Mouse (Mus musculus): ENCODE results near the gene Pipox.

The Pipox gene

GRCm38 (mm10) chr11:77893787-77894718 is at the start of gene Pipox:
Pipox (minus strand) TSS chr11:77894096.
- peak; percentile 98 for DNase-seq

DNA sequence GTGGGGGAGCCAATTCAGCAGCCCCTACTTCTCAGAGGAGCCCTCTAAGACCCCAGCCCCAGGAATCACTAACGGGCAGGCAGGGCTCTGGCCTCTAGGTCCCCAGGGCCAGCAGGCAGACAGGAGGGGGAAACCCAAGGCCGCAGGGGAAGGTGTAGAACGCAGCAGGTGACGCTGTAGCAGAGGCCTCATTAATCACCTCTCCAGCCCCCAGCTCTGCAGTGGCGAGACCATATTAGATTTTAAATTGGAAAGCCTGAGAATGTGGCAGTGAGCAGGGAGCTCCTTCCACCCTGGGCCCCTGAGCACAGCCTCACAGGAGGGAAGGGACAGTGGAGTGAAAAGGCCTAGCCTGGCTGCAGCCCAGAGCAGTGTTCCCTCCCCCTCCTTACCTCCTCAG is 48.3 kb upstream of the Pipox start:
- no peak for DNase-seq

- peak; percentile 80 for DNase-seq
Observed at GRCm38 (mm10) chr11:77937649-77938410, 43.9 kb upstream of the Pipox start.

- DNase-seq: no peak
Observed at GRCm38 (mm10) chr11:77936846-77937245, 43.0 kb upstream of the Pipox start.

DNA sequence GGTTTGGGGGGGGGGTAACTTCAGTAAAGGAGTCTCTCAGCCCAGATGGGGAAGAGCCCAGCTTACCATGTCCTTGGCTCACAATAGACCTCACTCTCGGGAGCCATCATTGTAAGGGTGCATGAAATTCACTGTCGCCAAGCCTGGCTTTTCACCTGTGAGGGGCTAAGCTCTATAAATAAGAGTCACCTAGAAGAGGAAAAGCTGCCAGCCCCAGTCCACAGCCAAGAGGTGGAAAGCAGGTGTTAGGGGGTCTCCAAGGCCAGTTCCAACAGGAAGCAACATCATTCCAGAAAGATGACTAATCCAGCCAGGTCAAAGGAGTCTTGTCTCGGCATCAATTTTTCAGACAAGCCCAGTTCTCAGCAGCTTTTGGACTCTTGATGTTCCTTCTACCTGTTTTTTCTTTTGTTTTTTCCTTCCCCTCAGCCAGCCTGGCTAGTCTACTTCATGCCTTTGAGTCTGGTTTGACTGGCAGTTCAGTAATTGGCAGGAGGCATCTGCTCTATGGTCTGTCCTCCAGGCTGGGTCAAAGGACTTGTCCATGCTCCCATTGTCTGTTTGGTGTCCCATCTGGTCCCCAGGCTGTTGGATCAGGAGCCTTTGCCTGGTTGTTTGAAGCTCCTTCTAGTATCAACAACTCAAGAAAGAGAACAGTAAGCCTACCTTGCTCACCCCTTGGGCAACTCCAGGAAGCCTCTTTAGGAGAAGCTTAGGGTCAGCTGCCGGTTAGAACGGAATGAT is 40.8 kb upstream of the Pipox start:
- DNase-seq: no peak

- DNase-seq: peak; percentile 89
Observed at GRCm38 (mm10) chr11:77934111-77934521, 40.2 kb upstream of the Pipox start.

GRCm38 (mm10) chr11:77932576-77932975 is 38.7 kb upstream of the Pipox start:
- DNase-seq: no peak

GRCm38 (mm10) chr11:77931541-77932433 is 37.9 kb upstream of the Pipox start:
- no peak for DNase-seq

DNA sequence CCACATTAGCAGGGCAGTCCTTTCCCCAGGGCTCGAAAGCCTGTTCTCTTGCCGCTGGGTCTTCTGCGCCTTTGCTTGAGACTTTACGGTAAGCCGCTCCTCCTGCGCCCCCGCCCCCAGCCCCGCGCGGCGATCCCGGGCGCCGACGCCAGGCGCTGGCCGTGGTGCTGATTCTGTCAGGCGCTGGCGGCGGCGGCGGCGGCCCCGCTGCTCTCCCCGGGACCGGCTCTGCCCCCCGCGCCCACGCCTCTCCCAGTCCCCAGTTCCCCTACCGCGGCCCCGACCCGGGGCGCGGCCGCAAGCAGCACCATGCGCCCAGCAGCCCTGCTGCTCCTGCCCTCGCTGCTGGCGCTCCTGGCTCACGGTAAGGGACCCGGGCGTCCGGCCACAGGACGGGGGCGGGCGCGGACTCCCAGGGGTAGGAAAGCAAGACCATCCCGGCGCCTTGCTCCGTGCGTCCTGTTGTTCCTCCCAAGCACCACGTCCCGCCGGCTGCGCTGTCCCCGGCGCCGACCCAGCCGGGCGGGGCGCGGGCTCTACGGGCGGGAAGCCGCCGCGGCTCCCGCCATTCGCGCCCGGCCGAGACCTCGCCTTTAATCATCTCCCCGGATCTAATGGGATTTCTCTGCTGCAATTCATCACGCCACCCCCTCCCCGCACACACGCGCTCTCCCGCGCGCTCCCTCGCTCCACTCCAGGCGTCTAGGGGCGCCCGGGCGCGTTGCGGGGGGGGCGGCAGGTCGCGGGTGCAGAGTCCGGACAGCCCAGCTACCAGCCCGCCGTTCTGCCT is 37.0 kb upstream of the Pipox start, which contains the start of gene Sez6:
Gene Sez6 (plus strand): TSS at position 50 of the 790 bp plus-strand sequence.
- peak; percentile 93 for DNase-seq

DNA sequence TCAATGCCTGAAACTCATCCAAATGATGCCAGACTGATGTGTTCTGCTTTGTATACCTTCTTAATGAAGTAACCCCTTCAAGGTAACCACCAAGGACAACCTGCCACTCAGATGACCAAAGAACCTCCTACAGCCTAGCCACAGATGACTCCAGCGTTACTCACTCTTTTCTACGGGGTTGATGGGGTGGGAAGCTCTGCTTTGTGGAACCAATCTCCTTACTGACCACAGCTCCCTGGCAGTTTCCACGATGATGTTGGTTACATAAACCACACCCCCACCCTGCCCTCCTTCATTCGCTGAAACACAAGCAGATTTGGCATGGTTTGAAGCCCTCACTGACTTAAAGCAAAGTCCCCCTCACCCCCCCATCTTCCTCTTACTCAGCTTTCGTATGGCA is 33.9 kb upstream of the Pipox start:
- DNase-seq: no peak

- DNase-seq: no peak
Observed at GRCm38 (mm10) chr11:77926666-77927065, 32.8 kb upstream of the Pipox start.

DNA sequence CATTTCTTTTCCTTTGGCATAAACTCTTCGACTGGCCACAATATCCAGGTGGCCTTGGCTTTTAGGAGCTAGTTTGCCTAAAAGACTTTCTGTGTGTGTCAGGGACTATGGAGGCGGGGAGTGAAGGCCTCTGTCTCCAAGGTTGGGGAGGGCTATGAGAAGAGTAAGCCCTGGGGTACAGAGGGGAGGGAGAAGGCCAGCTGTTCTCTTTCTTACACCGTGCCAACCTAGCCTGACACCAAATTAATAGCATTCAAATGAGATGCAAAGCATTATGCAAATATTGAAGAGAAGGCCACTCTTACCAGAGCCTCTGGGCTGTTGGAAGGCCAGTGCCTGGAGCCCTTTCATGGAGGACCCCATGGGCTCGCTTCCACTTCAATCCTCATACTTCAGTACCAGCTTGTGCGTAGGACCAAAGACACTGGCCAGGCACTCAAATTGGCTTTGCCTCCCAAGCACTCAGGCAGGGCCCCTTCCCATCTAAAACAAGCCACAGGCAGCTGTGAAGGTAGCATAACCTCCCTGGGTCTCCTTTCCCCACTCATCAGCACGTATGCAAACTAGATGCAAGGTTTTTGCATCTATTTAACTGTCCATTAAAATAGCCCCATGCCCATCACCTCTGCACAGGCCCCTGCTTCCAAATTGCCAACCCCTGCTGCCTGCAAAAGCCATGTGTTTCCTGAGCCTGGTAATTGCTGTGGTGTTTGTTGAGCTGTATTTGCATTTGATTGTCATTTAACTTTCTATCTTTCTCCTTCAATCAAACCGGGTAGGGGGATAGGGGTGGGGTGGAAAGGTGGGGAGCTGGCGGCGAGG is 32.2 kb upstream of the Pipox start:
- DNase-seq: no peak

DNA sequence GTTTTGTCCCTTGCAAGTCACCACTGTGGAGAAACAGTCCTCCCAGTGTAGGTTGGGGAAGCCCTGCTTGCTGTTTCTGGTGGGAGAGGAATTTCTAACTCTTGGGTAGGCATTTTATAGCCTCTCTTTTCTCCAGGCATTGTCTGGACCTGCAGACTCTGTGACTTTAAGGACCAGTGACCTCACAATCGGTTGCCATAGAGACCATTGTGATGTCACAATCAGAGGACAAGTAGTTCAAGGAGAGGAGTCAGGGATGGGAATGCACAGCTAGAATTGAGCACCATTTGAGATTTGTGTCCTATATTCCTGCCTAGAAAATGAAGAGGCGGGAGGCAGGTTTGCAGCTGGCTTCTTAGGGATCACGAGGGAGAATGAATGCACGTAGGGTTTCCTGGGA is 29.4 kb upstream of the Pipox start:
- peak; percentile 66 for DNase-seq

DNA sequence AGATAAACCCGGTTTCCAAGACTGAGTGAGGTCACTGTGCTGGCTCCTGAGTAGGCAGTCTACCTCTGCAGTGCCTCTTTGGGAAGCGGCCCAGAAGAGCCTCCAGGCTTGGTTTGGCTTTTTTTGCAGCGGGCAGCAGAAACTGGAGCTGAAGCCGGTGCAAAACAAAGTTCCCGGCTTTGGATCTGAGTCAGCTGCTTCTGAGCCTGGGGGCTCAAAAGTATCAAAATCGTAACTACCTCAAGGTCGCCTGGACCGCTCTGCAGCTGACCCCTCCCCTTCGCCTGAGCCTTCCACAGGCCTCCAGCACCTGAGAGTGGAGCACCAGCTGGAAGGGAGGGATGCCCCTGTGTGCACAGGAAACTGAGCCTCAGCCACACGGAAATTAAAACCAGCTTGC is 23.3 kb upstream of the Pipox start:
- DNase-seq: no peak

- DNase-seq: no peak
Observed at GRCm38 (mm10) chr11:77916741-77917140, 22.8 kb upstream of the Pipox start.

- no peak for DNase-seq
Observed at GRCm38 (mm10) chr11:77914598-77915260, 20.8 kb upstream of the Pipox start.

GRCm38 (mm10) chr11:77913505-77913904 is 19.6 kb upstream of the Pipox start:
- no peak for DNase-seq

GRCm38 (mm10) chr11:77909776-77910175 is 15.9 kb upstream of the Pipox start:
- DNase-seq: no peak

DNA sequence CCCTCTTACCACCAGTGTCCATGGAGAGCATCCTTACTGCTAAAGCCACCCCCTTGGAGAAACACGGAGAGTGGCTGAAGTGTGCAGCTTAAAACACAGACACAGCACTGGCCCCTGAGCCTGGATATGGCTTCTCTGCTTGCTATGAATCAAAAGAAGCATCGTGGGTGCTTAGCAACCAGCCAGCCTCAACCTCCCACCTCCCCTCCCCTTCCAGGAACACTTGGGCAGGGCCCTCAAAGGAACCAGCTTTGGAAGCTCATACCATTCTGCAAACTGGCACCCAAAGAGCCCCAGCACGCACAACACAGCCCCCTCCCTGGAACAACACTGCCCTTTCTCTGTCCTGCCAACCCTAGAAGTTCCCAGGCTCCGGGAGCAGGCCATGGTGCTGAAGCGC is 15.5 kb upstream of the Pipox start:
- DNase-seq: peak; percentile 8

DNA sequence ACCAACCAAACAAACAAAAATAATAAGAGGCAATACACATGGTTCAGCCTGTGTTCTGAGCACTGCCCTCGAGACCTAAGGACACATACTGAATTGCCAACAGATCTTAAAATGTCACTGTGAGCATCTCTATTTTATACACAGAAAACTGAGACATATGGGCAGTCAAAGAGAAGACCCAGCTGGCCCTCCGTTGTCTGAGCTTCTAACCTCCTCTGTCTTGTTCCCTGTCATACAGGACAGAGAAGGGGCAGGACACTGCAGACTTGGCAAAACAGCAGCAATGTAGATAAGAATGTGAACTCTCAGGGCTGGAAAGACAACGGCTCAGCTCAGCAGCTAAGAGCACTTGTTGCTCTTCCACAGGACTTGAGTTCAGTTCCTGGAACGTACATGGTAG is 14.6 kb upstream of the Pipox start:
- DNase-seq: no peak
